Mouse (Mus musculus): Measurements from ENCODE around the gene Ywhag. TPM values are rescaled to one million over a fixed set of nuclear protein-coding genes. Genes with fewer than 3 reads are reported as not detected.

Ywhag gene
- polyA plus RNA-seq, 1 experiment from 2014 or later: 202 TPM

- WGBS: 95% methylated on average over 7 of the region's 7 CpGs
- Histone ChIP-seq H3K4me3 (ENCODE audit: low read length) (no peak overlapping the region), H3K9me3 (replicated peaks; ENCODE audit: control insufficient read depth, low read length) (no peaks in the 10 kb centered on the region), H3K36me3 (ENCODE audit: control insufficient read depth, insufficient read depth) (peaks cover 35% of the 10 kb centered on the region), H3K9ac (ENCODE audit: low read length) (no peak overlapping the region), H3K27me3 (ENCODE audit: control insufficient read depth, insufficient read depth, low read length) (no peaks in the 10 kb centered on the region), H3K4me1 (ENCODE audit: control insufficient read depth, insufficient read depth, low read length) (no peaks in the 10 kb centered on the region), H3K4me2 (ENCODE audit: low read depth, low read length) (no peak overlapping the region), H3K27ac (ENCODE audit: low read length) (no peak overlapping the region)
- no peak for ATAC-seq (replicated peaks; ENCODE audit: extremely low read depth, insufficient read depth, low FRiP score)
Measured at GRCm38 (mm10) chr5:135923901-135924300, 10.5 kb downstream of the Ywhag start.

- Histone ChIP-seq H3K4me2 (ENCODE audit: low read depth, low read length) (no peak overlapping the region), H3K36me3 (ENCODE audit: control insufficient read depth, insufficient read depth) (peaks cover 40% of the 10 kb centered on the region), H3K27me3 (ENCODE audit: control insufficient read depth, insufficient read depth, low read length) (no peaks in the 10 kb centered on the region), H3K9me3 (replicated peaks; ENCODE audit: control insufficient read depth, low read length) (no peaks in the 10 kb centered on the region), H3K9ac (ENCODE audit: low read length) (no peak overlapping the region), H3K4me3 (ENCODE audit: low read length) (no peak overlapping the region), H3K4me1 (ENCODE audit: control insufficient read depth, insufficient read depth, low read length) (peaks cover 17% of the 10 kb centered on the region), H3K27ac (ENCODE audit: low read length) (no peak overlapping the region)
- no peak for ATAC-seq (replicated peaks; ENCODE audit: extremely low read depth, insufficient read depth, low FRiP score)
- 92% methylated on average over 3 of the region's 3 CpGs for WGBS
Measured at GRCm38 (mm10) chr5:135919902-135920301, 14.5 kb downstream of the Ywhag start.

- no peak for ATAC-seq (replicated peaks; ENCODE audit: extremely low read depth, insufficient read depth, low FRiP score)
- Histone ChIP-seq H3K36me3 (ENCODE audit: control insufficient read depth, insufficient read depth) (peaks cover 40% of the 10 kb centered on the region), H3K4me2 (ENCODE audit: low read depth, low read length) (no peak overlapping the region), H3K4me1 (ENCODE audit: control insufficient read depth, insufficient read depth, low read length) (peaks cover 28% of the 10 kb centered on the region), H3K9me3 (replicated peaks; ENCODE audit: control insufficient read depth, low read length) (no peaks in the 10 kb centered on the region), H3K9ac (ENCODE audit: low read length) (no peak overlapping the region), H3K27ac (ENCODE audit: low read length) (no peak overlapping the region), H3K27me3 (ENCODE audit: control insufficient read depth, insufficient read depth, low read length) (no peaks in the 10 kb centered on the region), H3K4me3 (ENCODE audit: low read length) (no peak overlapping the region)
- WGBS: 98% methylated on average over 5 of the region's 5 CpGs
Measured at GRCm38 (mm10) chr5:135918593-135918992, 15.8 kb downstream of the Ywhag start.

GRCm38 (mm10) chr5:135918059-135918437 is 16.4 kb downstream of the Ywhag start:
- no peak overlapping the region for H3K4me2 ChIP-seq (ENCODE audit: low read depth, low read length)
- 88% methylated on average over 5 of the region's 5 CpGs for WGBS
- peaks cover 40% of the 10 kb centered on the region for H3K36me3 ChIP-seq (ENCODE audit: control insufficient read depth, insufficient read depth)
- H3K9ac ChIP-seq (ENCODE audit: low read length): no peak overlapping the region
- ATAC-seq (replicated peaks; ENCODE audit: extremely low read depth, insufficient read depth, low FRiP score): no peak
- H3K27me3 ChIP-seq (ENCODE audit: control insufficient read depth, insufficient read depth, low read length): no peaks in the 10 kb centered on the region
- H3K4me3 ChIP-seq (ENCODE audit: low read length): no peak overlapping the region
- no peak overlapping the region for H3K27ac ChIP-seq (ENCODE audit: low read length)
- no peaks in the 10 kb centered on the region for H3K9me3 ChIP-seq (replicated peaks; ENCODE audit: control insufficient read depth, low read length)
- peaks cover 34% of the 10 kb centered on the region for H3K4me1 ChIP-seq (ENCODE audit: control insufficient read depth, insufficient read depth, low read length)

GRCm38 (mm10) chr5:135917327-135918058 is 16.9 kb downstream of the Ywhag start:
- no peak for ATAC-seq (replicated peaks; ENCODE audit: extremely low read depth, insufficient read depth, low FRiP score)
- WGBS: 90% methylated on average over 8 of the region's 8 CpGs
- no peaks in the 10 kb centered on the region for H3K27me3 ChIP-seq (ENCODE audit: control insufficient read depth, insufficient read depth, low read length)
- peaks cover 34% of the 10 kb centered on the region for H3K4me1 ChIP-seq (ENCODE audit: control insufficient read depth, insufficient read depth, low read length)
- H3K9ac ChIP-seq (ENCODE audit: low read length): no peak overlapping the region
- H3K4me3 ChIP-seq (ENCODE audit: low read length): no peak overlapping the region
- H3K36me3 ChIP-seq (ENCODE audit: control insufficient read depth, insufficient read depth): peaks cover 37% of the 10 kb centered on the region
- no peaks in the 10 kb centered on the region for H3K9me3 ChIP-seq (replicated peaks; ENCODE audit: control insufficient read depth, low read length)
- 0 out of 2 replicates have a peak overlapping the region, but pooled peaks have one; percentile 37 for H3K27ac ChIP-seq (ENCODE audit: low read length)
- no peak overlapping the region for H3K4me2 ChIP-seq (ENCODE audit: low read depth, low read length)

GRCm38 (mm10) chr5:135916601-135917000 is 17.8 kb downstream of the Ywhag start:
- Histone ChIP-seq H3K9me3 (replicated peaks; ENCODE audit: control insufficient read depth, low read length) (no peaks in the 10 kb centered on the region), H3K4me1 (ENCODE audit: control insufficient read depth, insufficient read depth, low read length) (peaks cover 38% of the 10 kb centered on the region), H3K9ac (ENCODE audit: low read length) (no peak overlapping the region), H3K36me3 (ENCODE audit: control insufficient read depth, insufficient read depth) (peaks cover 30% of the 10 kb centered on the region), H3K27me3 (ENCODE audit: control insufficient read depth, insufficient read depth, low read length) (no peaks in the 10 kb centered on the region), H3K4me3 (ENCODE audit: low read length) (no peak overlapping the region), H3K27ac (ENCODE audit: low read length) (peak overlapping the region; percentile 78), H3K4me2 (ENCODE audit: low read depth, low read length) (no peak overlapping the region)
- WGBS: 83% methylated on average over 3 of the region's 3 CpGs
- no peak for ATAC-seq (replicated peaks; ENCODE audit: extremely low read depth, insufficient read depth, low FRiP score)

- peaks cover 38% of the 10 kb centered on the region for H3K4me1 ChIP-seq (ENCODE audit: control insufficient read depth, insufficient read depth, low read length)
- no peaks in the 10 kb centered on the region for H3K27me3 ChIP-seq (ENCODE audit: control insufficient read depth, insufficient read depth, low read length)
- no peak overlapping the region for H3K4me3 ChIP-seq (ENCODE audit: low read length)
- H3K27ac ChIP-seq (ENCODE audit: low read length): peak overlapping the region; percentile 78
- H3K9ac ChIP-seq (ENCODE audit: low read length): no peak overlapping the region; the same call in 1 of the 2 replicates
- ATAC-seq (replicated peaks; ENCODE audit: extremely low read depth, insufficient read depth, low FRiP score): no peak
- H3K36me3 ChIP-seq (ENCODE audit: control insufficient read depth, insufficient read depth): peaks cover 29% of the 10 kb centered on the region
- no peaks in the 10 kb centered on the region for H3K9me3 ChIP-seq (replicated peaks; ENCODE audit: control insufficient read depth, low read length)
- WGBS: 52% methylated on average over 6 of the region's 6 CpGs
- H3K4me2 ChIP-seq (ENCODE audit: low read depth, low read length): no peak overlapping the region
Measured at GRCm38 (mm10) chr5:135916051-135916565, 18.3 kb downstream of the Ywhag start.

- 43% methylated on average over 6 of the region's 6 CpGs for WGBS
- peaks cover 38% of the 10 kb centered on the region for H3K4me1 ChIP-seq (ENCODE audit: control insufficient read depth, insufficient read depth, low read length)
- no peak overlapping the region for H3K4me3 ChIP-seq (ENCODE audit: low read length)
- H3K27me3 ChIP-seq (ENCODE audit: control insufficient read depth, insufficient read depth, low read length): no peaks in the 10 kb centered on the region
- H3K36me3 ChIP-seq (ENCODE audit: control insufficient read depth, insufficient read depth): peaks cover 37% of the 10 kb centered on the region
- H3K4me2 ChIP-seq (ENCODE audit: low read depth, low read length): peak overlapping the region; percentile 53
- H3K9ac ChIP-seq (ENCODE audit: low read length): peak overlapping the region; percentile 60
- H3K27ac ChIP-seq (ENCODE audit: low read length): peak overlapping the region; percentile 99
- ATAC-seq (replicated peaks; ENCODE audit: extremely low read depth, insufficient read depth, low FRiP score): peak; percentile 84
- H3K9me3 ChIP-seq (replicated peaks; ENCODE audit: control insufficient read depth, low read length): no peaks in the 10 kb centered on the region
Measured at GRCm38 (mm10) chr5:135914156-135914555, 20.3 kb downstream of the Ywhag start.

- Histone ChIP-seq H3K4me3 (ENCODE audit: low read length) (no peak overlapping the region), H3K4me2 (ENCODE audit: low read depth, low read length) (no peak overlapping the region; the same call in 1 of the 2 replicates), H3K27me3 (ENCODE audit: control insufficient read depth, insufficient read depth, low read length) (no peaks in the 10 kb centered on the region), H3K27ac (ENCODE audit: low read length) (peak overlapping the region; percentile 99), H3K36me3 (ENCODE audit: control insufficient read depth, insufficient read depth) (peaks cover 33% of the 10 kb centered on the region), H3K4me1 (ENCODE audit: control insufficient read depth, insufficient read depth, low read length) (peaks cover 44% of the 10 kb centered on the region), H3K9ac (ENCODE audit: low read length) (no peak overlapping the region), H3K9me3 (replicated peaks; ENCODE audit: control insufficient read depth, low read length) (no peaks in the 10 kb centered on the region)
- WGBS: 65% methylated on average over 5 of the region's 5 CpGs
- ATAC-seq (replicated peaks; ENCODE audit: extremely low read depth, insufficient read depth, low FRiP score): no peak
Measured at GRCm38 (mm10) chr5:135913201-135913600, 21.2 kb downstream of the Ywhag start.
